Mouse (Mus musculus) embryonic facial prominence, embryonic 10.5 days (tissue): ENCODE results near the gene Clint1. TPM values are rescaled to one million over a fixed set of nuclear protein-coding genes. Genes with fewer than 3 reads are reported as not detected.

Experiments used
- DNase-seq: peaks from one replicate; pipeline ENCODE4 v3.0.0-alpha.2; 2017; ENCODE audit warnings: low spot score
- H3K27ac ChIP-seq: fragments of 300-500 bp; sonication (generic); replicated peaks from 2 replicates; pipeline ENCODE4 v1.5.1; 2016; ENCODE audit warnings: mild to moderate bottlenecking
- H3K27me3 ChIP-seq: fragments of 300-500 bp; sonication (generic); replicated peaks from 2 replicates; pipeline ENCODE4 v1.6.1; 2016; ENCODE audit warnings: low read depth, mild to moderate bottlenecking; ENCODE audit not compliant: poor library complexity, severe bottlenecking
- H3K36me3 ChIP-seq: fragments of 300-500 bp; sonication (generic); replicated peaks from 2 replicates; pipeline ENCODE4 v1.6.1; 2016; ENCODE audit warnings: mild to moderate bottlenecking, moderate library complexity
- H3K4me1 ChIP-seq: fragments of 300-500 bp; sonication (generic); 2 replicates; pipeline ENCODE4 v1.6.1; 2016
- H3K4me3 ChIP-seq: fragments of 300-500 bp; sonication (generic); 2 replicates; pipeline ENCODE4 v1.5.1; 2016; ENCODE audit warnings: mild to moderate bottlenecking, moderate library complexity
- H3K9me3 ChIP-seq: fragments of 300-500 bp; sonication (generic); 2 replicates; pipeline ENCODE4 v1.6.1; 2016; ENCODE audit warnings: mild to moderate bottlenecking
- WGBS: fragments of 180-500 bp; shearing (Covaris S2); methylation state at CpG from one replicate; pipeline ENCODE4 v1.1.7; 2016; 5-methylcytosine and 5-hydroxymethylcytosine counted together
- polyA plus RNA-seq: library from polyadenylated mRNA; unstranded; fragments of >200 nt; fragmentation: Nextera tagmentation; extraction: Ambion mirVana; gene quantifications from 2 replicates; pipeline ENCODE4 v1.2.1, GENCODE M21; 2016

Clint1 gene
- polyA plus RNA-seq, 1 experiment from 2014 or later: 63.7 TPM

DNA sequence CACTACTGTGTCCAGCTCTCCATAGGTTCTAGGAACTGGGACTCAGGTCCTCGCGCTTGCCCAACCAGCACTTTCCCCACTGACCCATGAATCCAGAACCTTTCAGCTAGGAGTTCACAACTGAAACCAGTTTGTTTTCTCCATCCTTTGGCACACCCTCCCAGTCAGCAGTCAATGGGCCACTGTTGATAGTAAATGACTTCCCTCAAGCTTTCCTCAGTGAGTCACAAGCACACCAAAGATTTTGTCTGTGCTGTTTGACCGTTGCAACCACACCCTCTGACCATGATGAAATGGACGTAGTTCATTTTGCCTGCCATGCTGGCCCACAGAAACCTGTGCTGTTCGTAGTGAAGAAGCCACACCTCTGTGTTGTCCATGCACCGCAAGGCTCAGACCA lies 30.9 kb upstream of the Clint1 start:
- Histone ChIP-seq H3K36me3 (no peaks in the 10 kb centered on the region), H3K4me1 (no peaks in the 10 kb centered on the region), H3K27me3 (no peaks in the 10 kb centered on the region), H3K4me3 (no peak overlapping the region), H3K27ac (no peak overlapping the region), H3K9me3 (no peaks in the 10 kb centered on the region)
- WGBS: 90% methylated on average over 6 of the region's 6 CpGs
- no peak for DNase-seq

DNA sequence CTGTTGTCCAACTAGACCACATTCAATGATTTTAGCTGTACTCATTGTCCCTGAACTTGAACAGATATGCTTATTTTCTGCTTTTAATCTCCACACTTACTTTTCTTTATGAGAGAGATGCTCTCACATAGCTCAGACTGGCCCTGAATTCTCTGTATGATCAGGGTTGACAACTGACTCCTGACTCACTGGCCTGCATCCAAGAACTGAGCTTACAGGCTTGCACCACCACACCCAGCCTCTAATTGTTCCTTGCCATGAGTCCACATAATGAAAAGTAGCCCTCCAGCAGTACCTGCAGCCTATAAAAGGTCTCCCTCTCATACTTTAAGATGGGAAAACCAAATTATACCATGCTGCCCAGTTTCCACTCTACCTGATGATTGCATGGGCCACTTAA lies 21.7 kb upstream of the Clint1 start:
- no peaks in the 10 kb centered on the region for H3K9me3 ChIP-seq
- no peak overlapping the region for H3K27ac ChIP-seq
- H3K36me3 ChIP-seq: no peaks in the 10 kb centered on the region
- H3K4me1 ChIP-seq: peaks cover 8% of the 10 kb centered on the region
- H3K27me3 ChIP-seq: no peaks in the 10 kb centered on the region
- DNase-seq: no peak
- H3K4me3 ChIP-seq: no peak overlapping the region

DNA sequence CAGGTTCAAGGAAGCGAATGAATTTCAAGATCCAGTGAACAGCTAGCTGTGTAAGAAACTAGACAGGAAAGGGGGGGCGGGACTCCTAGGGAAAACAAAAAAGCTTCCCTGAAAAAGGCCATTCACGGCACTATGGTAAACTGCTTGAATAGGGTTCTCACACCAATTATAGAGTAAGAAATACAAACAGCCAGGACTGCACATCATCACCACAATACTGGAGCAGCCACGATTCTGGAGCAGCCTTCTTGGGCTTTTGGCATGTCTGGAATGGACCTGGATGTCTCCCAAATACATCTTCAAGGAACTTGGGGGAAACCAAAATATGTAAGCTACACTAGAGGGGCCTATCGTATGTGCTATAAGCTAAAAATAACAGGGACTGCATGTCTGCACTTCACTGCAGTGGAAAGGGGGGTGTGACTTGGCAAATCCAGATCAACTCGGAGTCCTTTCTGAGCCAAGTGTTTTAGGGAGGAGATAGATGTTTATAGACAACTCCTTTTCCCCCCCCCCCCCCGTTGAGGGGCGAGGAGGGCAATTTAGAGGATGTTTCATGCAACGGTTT lies 21.0 kb upstream of the Clint1 start:
- peaks cover 15% of the 10 kb centered on the region for H3K4me1 ChIP-seq
- H3K27me3 ChIP-seq: no peaks in the 10 kb centered on the region
- no peaks in the 10 kb centered on the region for H3K9me3 ChIP-seq
- no peak overlapping the region for H3K4me3 ChIP-seq
- no peaks in the 10 kb centered on the region for H3K36me3 ChIP-seq
- no peak overlapping the region for H3K27ac ChIP-seq
- no peak for DNase-seq
- 71% methylated on average over 9 of the region's 9 CpGs for WGBS

DNA sequence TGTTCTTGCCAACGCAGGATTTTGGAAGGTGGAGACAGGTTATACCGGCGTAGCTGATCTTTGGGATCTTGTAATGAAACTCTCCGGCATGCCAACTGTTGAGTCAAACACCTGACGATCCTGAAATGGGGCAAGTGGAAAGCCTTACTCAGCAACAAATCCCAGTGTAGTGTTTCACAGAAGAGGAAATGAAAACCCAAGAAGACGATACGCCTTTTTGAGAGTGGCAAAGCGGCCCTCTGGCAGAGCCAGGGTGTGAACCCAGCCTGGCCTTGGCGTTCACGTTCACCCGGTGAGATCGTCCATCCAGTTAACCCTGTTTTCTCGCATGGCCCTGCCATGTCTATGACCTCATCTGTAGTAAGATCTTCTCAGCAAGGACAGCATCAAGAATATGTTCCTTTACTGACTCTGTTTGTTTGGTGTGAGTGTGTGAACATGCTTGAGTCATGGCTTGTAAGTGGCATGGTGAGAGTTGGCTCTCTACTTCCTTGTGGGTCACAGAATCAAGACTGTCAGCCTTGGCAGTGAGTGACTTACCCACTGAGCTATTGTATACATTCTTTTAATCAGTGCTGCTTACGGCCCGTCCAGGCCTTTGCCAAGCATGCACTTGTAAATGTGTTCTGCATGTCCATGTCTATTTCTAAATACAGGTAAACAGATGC lies 20.2 kb upstream of the Clint1 start:
- no peak overlapping the region for H3K27ac ChIP-seq
- H3K4me1 ChIP-seq: peaks cover 23% of the 10 kb centered on the region
- H3K9me3 ChIP-seq: no peaks in the 10 kb centered on the region
- no peaks in the 10 kb centered on the region for H3K36me3 ChIP-seq
- 92% methylated on average over 15 of the region's 15 CpGs for WGBS
- H3K27me3 ChIP-seq: no peaks in the 10 kb centered on the region
- no peak overlapping the region for H3K4me3 ChIP-seq
- DNase-seq: no peak

DNA sequence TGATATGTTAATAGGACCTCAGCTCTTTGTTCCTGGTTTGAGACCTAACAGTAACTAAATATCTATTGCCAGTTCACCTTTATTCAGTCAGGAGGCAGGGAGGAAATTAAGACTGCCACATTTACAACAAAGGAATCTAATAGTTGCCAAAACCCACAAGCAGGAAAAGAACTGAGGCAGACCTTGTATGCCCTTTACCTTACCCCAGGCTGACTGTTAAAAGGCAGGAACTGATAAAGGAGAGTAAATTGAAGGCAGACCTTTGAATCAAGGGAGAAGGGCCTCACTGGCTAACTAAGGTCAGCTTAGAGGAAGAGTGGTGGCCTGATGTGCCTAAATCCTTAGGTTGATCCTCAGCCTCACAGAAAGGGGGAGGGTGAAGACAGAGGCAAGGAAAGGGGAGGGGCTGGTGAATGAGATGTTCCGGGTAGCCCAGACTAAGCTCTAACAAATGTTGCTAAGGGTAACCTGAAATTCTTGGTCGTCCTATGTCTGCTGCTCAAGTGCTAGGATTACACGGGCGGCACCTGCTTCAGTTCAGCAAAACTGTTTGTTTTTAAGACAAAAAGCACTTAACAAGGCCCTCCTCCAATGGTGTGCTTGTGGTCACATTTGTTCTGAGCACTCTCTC lies 16.1 kb upstream of the Clint1 start:
- H3K27me3 ChIP-seq: no peaks in the 10 kb centered on the region
- no peaks in the 10 kb centered on the region for H3K36me3 ChIP-seq
- peak; percentile 45 for DNase-seq
- H3K9me3 ChIP-seq: no peaks in the 10 kb centered on the region
- H3K27ac ChIP-seq: peak overlapping the region; percentile 59
- WGBS: 22% methylated on average over 4 of the region's 4 CpGs
- H3K4me3 ChIP-seq: no peak overlapping the region
- H3K4me1 ChIP-seq: peaks cover 23% of the 10 kb centered on the region

DNA sequence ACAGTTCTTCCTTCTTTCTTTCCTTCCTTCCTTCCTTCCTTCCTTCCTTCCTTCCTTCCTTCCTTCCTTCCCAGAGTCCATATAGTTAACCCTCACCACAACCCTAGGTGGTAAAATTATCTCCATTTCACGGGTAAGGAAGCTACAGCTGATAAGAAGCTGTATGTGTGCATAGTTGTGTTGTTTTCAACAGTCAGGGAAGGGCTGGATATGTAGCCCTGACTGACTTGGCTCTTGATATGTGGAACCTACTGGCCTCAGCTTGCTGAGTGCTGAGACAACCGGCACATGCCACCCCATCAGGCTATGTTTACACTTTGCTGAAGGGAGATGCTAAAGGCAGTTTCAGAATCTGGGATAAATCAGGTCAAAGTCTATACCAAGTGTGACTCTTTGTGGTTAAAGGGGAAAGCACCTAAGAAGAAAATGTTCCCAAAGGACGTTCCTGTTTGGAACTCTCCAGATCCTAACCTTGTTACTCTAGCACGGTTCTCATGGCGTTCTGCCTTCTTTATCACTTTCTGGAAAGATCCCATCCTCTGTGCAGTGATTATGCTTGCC lies 14.5 kb upstream of the Clint1 start:
- H3K27ac ChIP-seq: no peak overlapping the region
- H3K4me1 ChIP-seq: peaks cover 21% of the 10 kb centered on the region
- DNase-seq: no peak
- no peaks in the 10 kb centered on the region for H3K36me3 ChIP-seq
- no peak overlapping the region for H3K4me3 ChIP-seq
- WGBS: 87% methylated on average over 5 of the region's 5 CpGs
- no peaks in the 10 kb centered on the region for H3K9me3 ChIP-seq
- H3K27me3 ChIP-seq: no peaks in the 10 kb centered on the region

DNA sequence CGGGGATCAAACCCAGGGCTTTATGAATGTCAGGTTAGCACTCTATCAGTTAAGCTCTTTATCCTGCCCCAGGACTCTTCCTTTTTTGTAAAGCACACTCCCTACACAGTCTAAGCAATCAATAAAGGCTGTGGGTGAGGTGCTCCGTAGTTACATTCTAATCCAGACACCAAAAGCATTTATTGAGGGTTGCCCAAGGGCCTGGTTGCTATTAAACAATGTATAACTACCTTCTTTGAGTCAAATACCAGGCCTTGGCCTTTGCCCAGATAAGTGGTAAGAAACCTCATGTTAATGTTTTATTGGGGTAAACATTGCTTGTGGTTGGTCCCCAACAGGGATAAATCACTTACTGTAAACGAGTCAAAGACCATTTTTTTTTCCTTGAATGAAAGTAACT lies 13.4 kb upstream of the Clint1 start:
- WGBS: 74% methylated on average over 3 of the region's 3 CpGs
- Histone ChIP-seq H3K9me3 (no peaks in the 10 kb centered on the region), H3K27ac (no peak overlapping the region), H3K36me3 (no peaks in the 10 kb centered on the region), H3K27me3 (no peaks in the 10 kb centered on the region), H3K4me3 (no peak overlapping the region), H3K4me1 (peaks cover 21% of the 10 kb centered on the region)
- DNase-seq: no peak

DNA sequence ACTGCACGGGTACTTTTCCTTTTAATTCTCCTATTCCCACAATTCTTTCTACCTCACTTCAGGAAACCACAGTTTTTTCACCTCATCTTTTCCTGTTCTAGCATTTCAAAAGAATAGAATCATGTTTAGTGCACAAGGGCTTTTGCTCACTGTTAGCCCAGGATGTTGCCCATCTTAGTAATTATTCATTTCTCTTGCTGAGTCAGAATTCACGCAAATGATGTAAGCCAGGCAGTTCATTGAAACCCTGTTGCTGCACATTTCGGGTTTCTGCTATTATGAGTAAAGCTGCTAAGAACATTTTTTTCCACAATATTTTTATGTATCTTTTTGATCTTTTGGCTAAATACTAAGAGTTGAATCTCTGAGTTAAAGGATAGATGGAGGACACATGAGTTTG lies 11.5 kb upstream of the Clint1 start:
- Histone ChIP-seq H3K36me3 (no peaks in the 10 kb centered on the region), H3K4me1 (peaks cover 14% of the 10 kb centered on the region), H3K27ac (no peak overlapping the region), H3K27me3 (no peaks in the 10 kb centered on the region), H3K9me3 (no peaks in the 10 kb centered on the region), H3K4me3 (no peak overlapping the region)
- no peak for DNase-seq
- 90% methylated on average over 3 of the region's 3 CpGs for WGBS

DNA sequence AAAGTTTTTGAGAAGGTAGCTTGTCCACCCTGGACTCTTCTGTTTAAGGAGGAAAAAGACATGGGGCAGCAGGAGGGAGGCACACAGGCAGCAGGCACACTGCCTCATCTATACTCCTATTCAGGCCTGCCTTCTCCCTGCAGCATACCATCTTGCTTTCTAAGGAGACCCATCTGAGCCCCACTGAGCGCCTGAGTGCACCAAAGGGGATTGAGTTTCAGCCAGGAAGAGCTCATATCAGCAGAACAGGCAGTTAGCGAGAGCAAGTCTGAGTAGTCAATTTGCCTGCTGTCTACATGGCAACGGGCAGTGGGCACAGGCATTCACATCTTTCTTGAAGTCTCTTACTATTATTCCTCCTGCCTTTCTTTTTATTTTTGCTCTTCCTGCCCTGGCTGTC lies 5.8 kb upstream of the Clint1 start:
- peak; percentile 18 for DNase-seq
- no peak overlapping the region for H3K27ac ChIP-seq
- no peaks in the 10 kb centered on the region for H3K9me3 ChIP-seq
- no peaks in the 10 kb centered on the region for H3K36me3 ChIP-seq
- H3K27me3 ChIP-seq: no peaks in the 10 kb centered on the region
- 35% methylated on average over 3 of the region's 3 CpGs for WGBS
- no peak overlapping the region for H3K4me3 ChIP-seq
- peaks cover 15% of the 10 kb centered on the region for H3K4me1 ChIP-seq

DNA sequence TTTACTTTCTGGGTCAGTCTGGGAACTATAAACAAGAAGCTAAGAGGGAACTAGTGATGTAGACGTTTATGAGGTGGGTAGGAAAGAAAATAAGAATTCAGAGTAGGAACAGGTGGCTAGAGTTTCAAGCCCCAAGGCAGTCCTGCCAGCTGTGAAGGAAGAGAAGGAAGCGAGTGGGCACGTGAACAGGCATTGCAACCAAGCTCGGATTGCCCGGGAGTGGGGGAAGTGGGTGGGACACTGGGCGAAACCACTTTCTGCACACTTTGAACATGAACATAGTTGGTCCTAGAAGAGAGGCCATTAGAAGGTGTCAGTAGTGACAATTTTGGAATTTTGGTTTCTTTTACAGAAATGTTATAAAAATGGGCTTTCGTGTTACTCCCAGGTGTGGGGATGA lies 4.3 kb upstream of the Clint1 start:
- no peak for DNase-seq
- no peaks in the 10 kb centered on the region for H3K27me3 ChIP-seq
- no peak overlapping the region for H3K27ac ChIP-seq
- no peaks in the 10 kb centered on the region for H3K36me3 ChIP-seq
- H3K9me3 ChIP-seq: no peaks in the 10 kb centered on the region
- no peak overlapping the region for H3K4me3 ChIP-seq
- WGBS: 78% methylated on average over 7 of the region's 7 CpGs
- peaks cover 15% of the 10 kb centered on the region for H3K4me1 ChIP-seq

DNA sequence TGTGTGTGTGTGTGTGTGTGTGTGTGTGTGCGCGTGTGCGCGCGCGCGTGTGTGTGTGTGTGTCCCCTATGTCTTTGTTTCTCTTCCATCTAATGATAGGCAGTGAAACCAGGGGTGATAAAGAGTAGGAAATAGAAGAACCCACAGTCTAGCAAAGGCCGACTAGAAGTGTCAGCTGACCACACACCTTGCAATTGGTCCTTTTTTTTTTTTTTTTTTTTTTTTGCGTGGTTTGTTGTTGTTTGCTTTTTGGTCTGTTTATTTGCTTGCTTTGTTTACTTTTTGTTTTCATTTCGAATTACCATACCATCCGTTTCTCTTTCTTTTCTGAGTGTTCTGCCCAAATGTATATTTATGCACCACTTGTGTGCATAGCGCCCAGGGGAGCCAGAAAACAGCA lies 3.6 kb upstream of the Clint1 start:
- no peak for DNase-seq
- Histone ChIP-seq H3K36me3 (no peaks in the 10 kb centered on the region), H3K9me3 (no peaks in the 10 kb centered on the region), H3K4me3 (no peak overlapping the region), H3K4me1 (peaks cover 22% of the 10 kb centered on the region), H3K27ac (no peak overlapping the region), H3K27me3 (no peaks in the 10 kb centered on the region)
- WGBS: 88% methylated on average over 12 of the region's 12 CpGs

DNA sequence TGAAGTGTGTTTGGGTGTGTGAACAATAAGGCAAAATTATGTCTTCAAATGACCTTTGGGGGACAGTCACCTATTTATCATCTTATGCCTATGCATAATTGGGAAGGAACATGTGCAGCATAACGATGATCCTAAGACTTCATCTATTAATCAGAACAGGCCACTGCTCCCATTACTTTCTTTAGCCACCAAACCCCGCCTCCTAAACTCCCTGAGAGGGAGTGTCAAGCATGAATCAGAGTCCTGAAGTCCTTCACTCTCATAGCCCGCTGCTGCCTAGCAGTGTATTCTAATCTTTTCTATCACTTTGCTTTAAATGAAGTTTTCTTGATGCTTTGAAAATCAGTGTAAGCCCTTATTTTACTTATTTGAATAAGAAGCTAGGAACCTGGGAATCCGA lies 2.6 kb upstream of the Clint1 start:
- Histone ChIP-seq H3K9me3 (no peaks in the 10 kb centered on the region), H3K27ac (no peak overlapping the region), H3K27me3 (no peaks in the 10 kb centered on the region), H3K4me3 (no peak overlapping the region), H3K4me1 (peaks cover 30% of the 10 kb centered on the region), H3K36me3 (peaks cover 7% of the 10 kb centered on the region)
- no peak for DNase-seq
- WGBS: 77% methylated on average over 4 of the region's 4 CpGs

DNA sequence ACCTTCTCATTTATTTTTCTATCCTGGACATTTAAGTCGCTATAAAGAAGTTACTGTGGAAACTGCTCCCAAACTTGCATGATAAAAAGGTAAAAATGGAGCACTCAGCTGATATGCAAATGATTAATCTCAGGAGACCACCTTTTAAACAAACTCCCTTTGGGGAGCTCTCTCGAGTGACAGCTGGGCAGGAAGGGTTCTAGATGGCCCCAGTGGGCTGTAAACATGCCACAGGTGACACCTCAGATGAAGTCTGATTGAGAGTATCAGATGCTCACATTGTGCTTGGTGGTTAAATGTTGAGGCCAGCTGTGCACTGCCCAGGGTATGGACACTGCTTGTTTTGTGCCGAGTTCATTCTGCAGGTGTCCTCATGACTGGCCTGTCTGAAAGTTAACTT lies 2.0 kb upstream of the Clint1 start:
- Histone ChIP-seq H3K9me3 (no peaks in the 10 kb centered on the region), H3K4me1 (peaks cover 35% of the 10 kb centered on the region), H3K4me3 (no peak overlapping the region), H3K27ac (no peak overlapping the region), H3K36me3 (peaks cover 14% of the 10 kb centered on the region), H3K27me3 (no peaks in the 10 kb centered on the region)
- 64% methylated on average over 3 of the region's 3 CpGs for WGBS
- DNase-seq: no peak
